Mouse (Mus musculus) C2C12 (cell line): ENCODE results near the gene Tspo.

Experiments used
- CTCF ChIP-seq: IDR thresholded peaks from one replicate; pipeline ENCODE4 v1.5.1; 2011; ENCODE audit not compliant: control insufficient read depth, insufficient read depth, insufficient read length
- MYOD1 ChIP-seq: IDR thresholded peaks from one replicate; pipeline ENCODE4 v1.6.1; 2011; ENCODE audit warnings: low read depth; ENCODE audit not compliant: control insufficient read depth, insufficient read length

GRCm38 (mm10) chr15:83539905-83540304 is 23.5 kb upstream of the Tspo start:
- TF ChIP-seq MYOD1 (no peak), CTCF (no peak)
